Mouse (Mus musculus): ENCODE results near the gene Gm47996.
"Not testable (repeated sequence)": the region's sequence is repeated elsewhere in the genome, so short reads cannot be mapped to it uniquely, and the experiment has no call there.

Gene Gm47996

GRCm38 (mm10) chr1:151203818-151204217 is 6.1 kb upstream of the Gm47996 start, which contains the start of gene 3110040M04Rik:
3110040M04Rik (plus strand) TSS chr1:151204121.
- DNase-seq (ENCODE audit: low read depth, low spot score): not testable (repeated sequence)

GRCm38 (mm10) chr1:151208493-151208892 is 1.4 kb upstream of the Gm47996 start:
- DNase-seq (ENCODE audit: low read depth, low spot score): not testable (repeated sequence)

GRCm38 (mm10) chr1:151208944-151209343 is 987 bp upstream of the Gm47996 start:
- DNase-seq (ENCODE audit: low read depth, low spot score): not testable (repeated sequence)

- not testable (repeated sequence) for DNase-seq (ENCODE audit: low read depth, low spot score)
These were observed 1.7 kb downstream of the Gm47996 start for GRCm38 (mm10) chr1:151211666-151212065.

- DNase-seq (ENCODE audit: low read depth, low spot score): no peak
These were observed 4.9 kb downstream of the Gm47996 start for GRCm38 (mm10) chr1:151214862-151215261.

GRCm38 (mm10) chr1:151215985-151216384 is 6.1 kb downstream of the Gm47996 start:
- DNase-seq (ENCODE audit: low read depth, low spot score): no peak

GRCm38 (mm10) chr1:151216417-151216816 is 6.5 kb downstream of the Gm47996 start:
- DNase-seq (ENCODE audit: low read depth, low spot score): no peak

- no peak for DNase-seq (ENCODE audit: low read depth, low spot score)
These were observed 9.1 kb downstream of the Gm47996 start for GRCm38 (mm10) chr1:151219045-151219444.

- peak; percentile 94 for DNase-seq (ENCODE audit: low read depth, low spot score)
These were observed 10.2 kb downstream of the Gm47996 start for GRCm38 (mm10) chr1:151220098-151220497.

- DNase-seq (ENCODE audit: low read depth, low spot score): no peak
These were observed 12.8 kb downstream of the Gm47996 start for GRCm38 (mm10) chr1:151222561-151223267.

GRCm38 (mm10) chr1:151223377-151223776 is 13.4 kb downstream of the Gm47996 start:
- no peak for DNase-seq (ENCODE audit: low read depth, low spot score)

GRCm38 (mm10) chr1:151224536-151224935 is 14.6 kb downstream of the Gm47996 start:
- no peak for DNase-seq (ENCODE audit: low read depth, low spot score)

GRCm38 (mm10) chr1:151227506-151227905 is 17.6 kb downstream of the Gm47996 start:
- no peak for DNase-seq (ENCODE audit: low read depth, low spot score)

- no peak for DNase-seq (ENCODE audit: low read depth, low spot score)
These were observed 18.5 kb downstream of the Gm47996 start for GRCm38 (mm10) chr1:151228320-151228989.

- DNase-seq (ENCODE audit: low read depth, low spot score): no peak
These were observed 22.4 kb downstream of the Gm47996 start for GRCm38 (mm10) chr1:151232346-151232745.

GRCm38 (mm10) chr1:151233756-151234155 is 23.8 kb downstream of the Gm47996 start:
- no peak for DNase-seq (ENCODE audit: low read depth, low spot score)

GRCm38 (mm10) chr1:151235574-151235973 is 25.6 kb downstream of the Gm47996 start:
- DNase-seq (ENCODE audit: low read depth, low spot score): peak; percentile 63

GRCm38 (mm10) chr1:151236141-151236930 is 26.4 kb downstream of the Gm47996 start:
- no peak for DNase-seq (ENCODE audit: low read depth, low spot score)

- no peak for DNase-seq (ENCODE audit: low read depth, low spot score)
These were observed 27.8 kb downstream of the Gm47996 start for GRCm38 (mm10) chr1:151237780-151238179.

- DNase-seq (ENCODE audit: low read depth, low spot score): no peak
These were observed 33.4 kb downstream of the Gm47996 start for GRCm38 (mm10) chr1:151243332-151243731.

GRCm38 (mm10) chr1:151244013-151244412 is 34.1 kb downstream of the Gm47996 start:
- DNase-seq (ENCODE audit: low read depth, low spot score): no peak

GRCm38 (mm10) chr1:151244761-151245160 is 34.8 kb downstream of the Gm47996 start:
- peak; percentile 46 for DNase-seq (ENCODE audit: low read depth, low spot score)
